Mouse (Mus musculus): ENCODE data around the gene Wbp2. TPM values are rescaled to one million over a fixed set of nuclear protein-coding genes. Genes with fewer than 3 reads are reported as not detected.

Gene Wbp2
- total RNA-seq, 2 experiments from 2014 or later: 63.0 to 63.4 TPM

- DNase-seq (ENCODE audit: low spot score in 2 of 2): no peak
Observed at GRCm38 (mm10) chr11:116071510-116071909, 15.3 kb downstream of the Wbp2 start.

- DNase-seq (ENCODE audit: low spot score in 2 of 2): no peak
Observed at GRCm38 (mm10) chr11:116065345-116065744, 21.4 kb downstream of the Wbp2 start.

- no peak for DNase-seq (ENCODE audit: low spot score in 2 of 2)
Observed at GRCm38 (mm10) chr11:116064187-116064867, 22.5 kb downstream of the Wbp2 start.

GRCm38 (mm10) chr11:116063562-116063961, 23.2 kb downstream of the Wbp2 start:
- no peak for DNase-seq (ENCODE audit: low spot score in 2 of 2)

GRCm38 (mm10) chr11:116062521-116062920, 24.3 kb downstream of the Wbp2 start:
- no peak for DNase-seq (ENCODE audit: low spot score in 2 of 2)

- DNase-seq (ENCODE audit: low spot score in 2 of 2): no peak
Observed at GRCm38 (mm10) chr11:116061641-116062415, 25.0 kb downstream of the Wbp2 start.

- DNase-seq (ENCODE audit: low spot score in 2 of 2): no peak
Observed at GRCm38 (mm10) chr11:116060596-116060995, 26.2 kb downstream of the Wbp2 start.

- DNase-seq (ENCODE audit: low spot score in 2 of 2): no peak
Observed at GRCm38 (mm10) chr11:116059691-116060025, 27.1 kb downstream of the Wbp2 start.

- DNase-seq (ENCODE audit: low spot score in 2 of 2): no peak
Observed at GRCm38 (mm10) chr11:116058868-116059690, 27.7 kb downstream of the Wbp2 start.

GRCm38 (mm10) chr11:116058022-116058614, 28.7 kb downstream of the Wbp2 start:
- peak in 1 of 2 experiments; percentile 20 for DNase-seq (ENCODE audit: low spot score in 2 of 2)

- DNase-seq (ENCODE audit: low spot score in 2 of 2): no peak
Observed at GRCm38 (mm10) chr11:116057237-116057881, 29.4 kb downstream of the Wbp2 start.

GRCm38 (mm10) chr11:116055873-116056272, 30.9 kb downstream of the Wbp2 start:
- DNase-seq (ENCODE audit: low spot score in 2 of 2): no peak

- DNase-seq (ENCODE audit: low spot score in 2 of 2): no peak
Observed at GRCm38 (mm10) chr11:116053510-116054229, 33.1 kb downstream of the Wbp2 start.

- no peak for DNase-seq (ENCODE audit: low spot score in 2 of 2)
Observed at GRCm38 (mm10) chr11:116050196-116050595, 36.6 kb downstream of the Wbp2 start.

- DNase-seq (ENCODE audit: low spot score in 2 of 2): no peak
Observed at GRCm38 (mm10) chr11:116049610-116050009, 37.2 kb downstream of the Wbp2 start.

- no peak for DNase-seq (ENCODE audit: low spot score in 2 of 2)
Observed at GRCm38 (mm10) chr11:116045173-116045572, 41.6 kb downstream of the Wbp2 start.

- DNase-seq (ENCODE audit: low spot score in 2 of 2): no peak
Observed at GRCm38 (mm10) chr11:116043286-116043685, 43.5 kb downstream of the Wbp2 start.

- no peak for DNase-seq (ENCODE audit: low spot score in 2 of 2)
Observed at GRCm38 (mm10) chr11:116042372-116043138, 44.2 kb downstream of the Wbp2 start.

GRCm38 (mm10) chr11:116041833-116042232, 45.0 kb downstream of the Wbp2 start:
- DNase-seq (ENCODE audit: low spot score in 2 of 2): no peak

Data from gastrocnemius, postnatal 4 days (tissue).